Comparison of ENCODE assay signal across 7 mouse cellular contexts in genomic region chr6:35133579-35134488, GRCm38 (mm10). TPM values are rescaled to one million over a fixed set of nuclear protein-coding genes. Genes with fewer than 3 reads are reported as not detected.
DNase-seq lines count a peak whose midpoint lies in the region; ATAC-seq lines count a peak whose summit lies in the region.

TSS of gene Cnot4 (minus strand) at chr6:35133724.

- no peaks in the 10 kb centered on the region for H3K9me3 ChIP-seq in intestine, embryonic 15.5 days
- H3K9me3 ChIP-seq in midbrain, embryonic 10.5 days (replicated peaks): no peaks in the 10 kb centered on the region

- intact Hi-C loops in gastrocnemius, postnatal 36 days (cut with DNase I): no loop called here
- intact Hi-C loops in left cerebral cortex, postnatal 25 days (cut with DNase I): loop anchor here (1.0 to 5.0 kb wide), 2 partner anchors 43 to 137 kb away; partner anchors contain the start of gene Nup205

- peak within 1 kb of the TSS; percentile 84 for H3K9ac ChIP-seq in intestine, embryonic 15.5 days

- no peaks in the 10 kb centered on the region for H3K36me3 ChIP-seq in intestine, embryonic 15.5 days
- no peaks in the 10 kb centered on the region for H3K36me3 ChIP-seq in midbrain, embryonic 10.5 days

- ATAC-seq in intestine, embryonic 15.5 days: peak; percentile 100

- peak within 1 kb of the TSS; percentile 81 for H3K4me3 ChIP-seq in intestine, embryonic 15.5 days (replicated peaks)
- peak within 1 kb of the TSS; percentile 89 for H3K4me3 ChIP-seq in midbrain, embryonic 10.5 days

- DNase-seq in adrenal gland, adult 2 months: peak; percentile 99
- peak; percentile 97 for DNase-seq in embryo, embryonic 11.5 days (ENCODE audit: low read depth, low spot score)
- DNase-seq in gastrocnemius, postnatal 36 days: peak; percentile 96 to 97
- DNase-seq in left cerebral cortex, postnatal 25 days (ENCODE audit: low spot score in 2 of 2): peak; percentile 98 to 100
- DNase-seq in midbrain, embryonic 10.5 days (ENCODE audit: low spot score): peak; percentile 100
- peak; percentile 100 for DNase-seq in right cerebral cortex, postnatal 4 days

- no peaks in the 10 kb centered on the region for H3K27me3 ChIP-seq in intestine, embryonic 15.5 days (replicated peaks)
- H3K27me3 ChIP-seq in midbrain, embryonic 10.5 days (ENCODE audit: low read depth, poor library complexity, severe bottlenecking): no peaks in the 10 kb centered on the region

- WGBS in intestine, embryonic 15.5 days: under 1% methylated on average over 55 of the region's 55 CpGs
- under 1% methylated on average over 55 of the region's 55 CpGs for WGBS in midbrain, embryonic 10.5 days

- 0 out of 2 replicates have a peak, but pooled peaks cover 2% of the 10 kb centered on the region for H3K4me1 ChIP-seq in intestine, embryonic 15.5 days (replicated peaks)
- H3K4me1 ChIP-seq in midbrain, embryonic 10.5 days: peaks cover 28% of the 10 kb centered on the region

- H3K27ac ChIP-seq in intestine, embryonic 15.5 days: peak within 1 kb of the TSS; percentile 93
- H3K27ac ChIP-seq in midbrain, embryonic 10.5 days (replicated peaks): peak within 1 kb of the TSS; percentile 90

- peak within 1 kb of the TSS; percentile 90 for H3K4me2 ChIP-seq in intestine, embryonic 15.5 days (replicated peaks)

RNA-seq across cellular contexts. Expression of gene Cnot4, which starts in this region (rescaled TPM):
- 10 to 100 TPM; 19.8 to 35.4 TPM for total RNA-seq in adrenal gland, adult 2 months (2021)
- 5.3 TPM in 2 replicates for polyA plus RNA-seq in adrenal gland, adult 2 months (2012; rRNA removed)
- total RNA-seq in gastrocnemius, postnatal 36 days (2021): 10 to 100 TPM; 22.1 to 26.1 TPM
- 21.4 and 24.7 TPM in 2 replicates for polyA plus RNA-seq in intestine, embryonic 15.5 days (2015; fragmentation: Nextera tagmentation; extraction: Ambion mirVana)
- total RNA-seq in left cerebral cortex, postnatal 25 days (2021): 10 to 100 TPM; 39.4 to 43.7 TPM
- polyA plus RNA-seq in midbrain, embryonic 10.5 days (2016; fragmentation: Nextera tagmentation; extraction: Ambion mirVana): 25.1 and 26.1 TPM in 2 replicates

Comparison
In these comparisons a context has a peak if more than half of its experiments do, and no peak if none do; other contexts are left out.
1. Peak in every context shown above with its lines: DNase-seq, ATAC-seq, H3K4me3 ChIP-seq and H3K27ac ChIP-seq.